Mouse (Mus musculus): ENCODE data around the gene Plekha4. TPM values are rescaled to one million over a fixed set of nuclear protein-coding genes. Genes with fewer than 3 reads are reported as not detected.

Gene Plekha4
- total RNA-seq, 2 experiments from 2014 or later: 0.80 to 0.94 TPM

DNA sequence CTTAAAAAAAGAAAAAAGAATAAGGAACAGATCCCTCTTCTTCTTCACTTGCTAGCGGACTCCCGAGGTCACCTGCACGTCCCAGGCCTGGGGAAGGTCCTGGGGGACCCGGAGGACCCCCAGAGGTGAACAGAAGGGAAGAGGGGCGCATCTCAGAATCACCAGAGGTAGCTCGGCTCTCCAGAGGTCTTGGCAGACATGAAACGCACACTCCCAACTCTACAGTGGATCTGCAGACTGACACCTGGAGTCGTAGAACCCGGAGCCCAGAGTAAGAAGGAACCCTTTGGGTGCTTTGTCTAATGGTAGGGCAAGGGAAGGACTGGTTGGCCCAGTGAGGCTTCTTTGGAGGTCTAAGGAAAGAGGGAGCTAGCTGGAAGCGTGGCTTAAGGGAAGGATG lies 11.5 kb downstream of the Plekha4 start:
- DNase-seq (ENCODE audit: low spot score in 2 of 2): no peak

GRCm38 (mm10) chr7:45538163-45539041 lies 12.3 kb downstream of the Plekha4 start:
- peak; percentile 49 to 69 for DNase-seq (ENCODE audit: low spot score in 2 of 2)

GRCm38 (mm10) chr7:45539095-45539494 lies 13.0 kb downstream of the Plekha4 start:
- no peak for DNase-seq (ENCODE audit: low spot score in 2 of 2)

- DNase-seq (ENCODE audit: low spot score in 2 of 2): no peak
Measured at GRCm38 (mm10) chr7:45540213-45540612, 14.1 kb downstream of the Plekha4 start.

DNA sequence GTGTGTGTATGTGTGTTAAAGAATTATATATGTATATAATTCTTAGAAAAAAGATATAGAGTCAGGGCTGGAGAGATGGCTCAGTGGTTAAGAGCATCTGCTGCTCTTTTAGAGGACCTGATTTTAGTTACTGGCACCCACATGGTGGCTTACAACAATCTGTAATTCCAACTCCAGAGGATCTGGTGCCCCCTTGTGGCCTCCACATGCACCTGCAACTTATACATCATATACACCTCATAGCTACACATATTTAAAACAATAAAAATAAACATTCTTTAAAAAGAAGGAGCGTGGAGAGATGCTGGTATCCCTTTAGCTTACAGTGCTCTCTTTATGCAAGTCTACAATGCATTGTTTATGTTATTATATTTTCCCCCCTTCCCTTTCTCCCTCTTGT lies 18.4 kb downstream of the Plekha4 start:
- DNase-seq (ENCODE audit: low spot score in 2 of 2): no peak

DNA sequence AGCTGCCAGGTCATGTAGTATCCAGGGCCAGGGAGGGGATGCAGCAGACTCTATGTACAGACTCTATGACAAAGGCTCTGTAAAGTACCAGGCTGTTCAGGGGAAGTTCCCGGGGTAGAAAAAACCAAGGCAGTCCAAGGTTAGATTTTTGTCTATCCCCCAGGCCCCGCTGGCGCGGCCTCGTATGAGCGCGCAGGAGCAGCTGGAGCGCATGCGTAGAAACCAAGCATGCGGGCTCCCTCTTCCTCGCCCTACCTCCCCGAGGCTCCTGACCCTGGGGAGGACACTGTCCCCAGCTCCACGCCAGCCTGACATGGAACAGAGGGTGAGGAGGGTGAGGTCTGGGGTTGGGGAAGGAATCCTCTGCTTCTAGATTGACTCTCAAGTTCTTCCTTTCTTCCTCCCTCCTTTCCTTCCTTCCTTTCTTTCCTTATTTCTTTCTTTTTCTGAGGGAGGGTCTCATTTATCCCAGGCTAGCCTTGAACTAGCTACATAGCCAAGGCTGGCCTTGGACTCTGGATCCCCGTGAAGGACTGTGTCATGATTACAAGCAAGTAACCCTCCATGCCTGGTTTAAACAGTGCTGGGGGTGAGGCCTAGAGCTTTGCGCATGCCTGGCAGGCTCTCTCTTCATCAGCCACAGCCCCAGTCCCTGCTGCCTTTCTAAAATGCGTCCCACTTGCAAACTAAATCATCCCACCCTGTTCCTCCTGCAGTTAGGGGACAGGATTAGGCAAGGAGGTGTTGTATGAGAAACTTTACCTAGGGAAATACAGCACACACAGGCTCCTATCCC lies 23.7 kb downstream of the Plekha4 start:
- no peak for DNase-seq (ENCODE audit: low spot score in 2 of 2)

GRCm38 (mm10) chr7:45550821-45551511 lies 24.8 kb downstream of the Plekha4 start:
- no peak for DNase-seq (ENCODE audit: low spot score in 2 of 2)

GRCm38 (mm10) chr7:45551512-45551883 lies 25.4 kb downstream of the Plekha4 start:
- no peak for DNase-seq (ENCODE audit: low spot score in 2 of 2)

GRCm38 (mm10) chr7:45553519-45553918 lies 27.4 kb downstream of the Plekha4 start:
- DNase-seq (ENCODE audit: low spot score in 2 of 2): no peak

GRCm38 (mm10) chr7:45553990-45554389 lies 27.9 kb downstream of the Plekha4 start:
- DNase-seq (ENCODE audit: low spot score in 2 of 2): no peak

DNA sequence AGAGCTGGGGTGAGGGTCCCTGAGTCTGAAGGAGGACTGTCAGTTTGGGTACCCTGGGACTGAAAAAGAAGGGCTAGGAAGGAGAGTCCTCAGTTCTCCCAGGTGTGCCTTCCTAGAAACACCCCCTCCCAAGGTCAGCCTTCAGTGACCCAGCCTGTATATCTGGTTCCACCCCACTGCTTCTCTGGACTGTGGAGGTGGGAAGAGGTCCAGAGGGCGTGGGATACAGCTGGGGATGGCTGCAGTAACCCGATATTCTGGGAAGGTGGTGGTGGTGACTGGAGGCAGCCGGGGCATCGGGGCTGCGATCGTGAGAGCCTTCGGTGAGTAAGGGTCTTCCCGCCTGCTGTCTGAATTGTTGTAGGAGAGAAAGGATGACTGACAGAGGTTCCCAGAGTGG lies 28.6 kb downstream of the Plekha4 start, which contains the start of gene Hsd17b14:
Gene Hsd17b14 (plus strand): TSS at position 150 of the 400 bp plus-strand sequence.
- no peak for DNase-seq (ENCODE audit: low spot score in 2 of 2)

GRCm38 (mm10) chr7:45555787-45556186 lies 29.7 kb downstream of the Plekha4 start:
- peak; percentile 75 to 78 for DNase-seq (ENCODE audit: low spot score in 2 of 2)

DNA sequence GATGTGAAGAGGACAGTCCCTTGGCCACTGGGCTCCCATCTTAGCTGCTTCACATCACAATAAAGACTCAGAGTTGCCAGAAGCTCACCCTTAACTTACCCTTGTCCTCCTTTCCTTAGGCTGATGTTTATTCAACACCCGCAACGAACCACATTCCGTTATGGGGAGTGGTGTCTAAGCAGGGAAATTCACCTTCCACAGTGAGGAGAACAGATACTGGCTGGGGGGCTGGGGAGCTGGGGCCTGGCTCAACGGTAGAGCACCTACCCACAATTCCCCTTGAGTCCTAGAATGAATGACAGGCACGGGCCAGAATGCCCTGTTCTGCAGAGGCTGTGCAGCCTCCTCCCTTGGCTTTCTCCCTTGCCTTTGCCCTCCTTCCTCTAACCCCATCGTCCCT lies 32.8 kb downstream of the Plekha4 start:
- no peak for DNase-seq (ENCODE audit: low spot score in 2 of 2)

GRCm38 (mm10) chr7:45560241-45560640 lies 34.1 kb downstream of the Plekha4 start:
- DNase-seq (ENCODE audit: low spot score in 2 of 2): no peak

DNA sequence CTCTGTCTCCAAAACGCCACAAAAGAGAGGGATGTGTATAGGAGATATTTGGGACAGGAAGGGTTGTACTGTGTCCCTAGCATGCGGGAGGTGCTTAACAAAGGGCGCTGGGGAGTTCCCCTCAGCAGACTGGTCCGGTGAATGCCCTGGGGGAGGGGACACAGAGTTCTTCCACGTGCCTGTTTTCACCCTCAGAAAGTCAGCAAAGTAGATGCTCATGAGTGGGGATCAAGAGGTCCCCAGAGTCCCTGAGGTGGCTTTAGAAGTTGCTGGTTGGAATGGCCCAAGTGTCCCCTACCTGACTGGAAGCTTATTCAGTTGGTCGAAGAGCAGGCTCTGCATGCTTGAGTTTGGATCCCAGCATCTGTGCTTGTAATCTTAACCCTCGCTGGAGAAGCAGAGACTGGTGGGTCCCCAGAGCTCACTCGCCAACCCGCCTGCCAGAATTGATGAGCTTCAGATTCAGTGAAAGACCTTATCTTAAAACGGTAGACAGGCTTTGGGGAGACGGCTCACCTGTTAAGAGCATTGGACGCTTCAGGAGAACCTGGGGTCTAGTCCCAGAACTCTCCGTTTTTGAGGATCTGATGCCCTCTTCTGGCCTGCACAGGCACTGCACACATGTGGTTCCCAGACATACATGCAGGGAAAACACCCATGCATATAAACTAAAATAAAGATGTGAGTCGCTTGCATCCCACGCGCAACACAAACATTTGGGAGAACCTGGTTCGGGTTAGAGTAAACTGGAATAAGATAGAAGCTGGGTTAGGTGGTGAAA lies 34.9 kb downstream of the Plekha4 start:
- peak; percentile 86 to 87 for DNase-seq (ENCODE audit: low spot score in 2 of 2)

DNA sequence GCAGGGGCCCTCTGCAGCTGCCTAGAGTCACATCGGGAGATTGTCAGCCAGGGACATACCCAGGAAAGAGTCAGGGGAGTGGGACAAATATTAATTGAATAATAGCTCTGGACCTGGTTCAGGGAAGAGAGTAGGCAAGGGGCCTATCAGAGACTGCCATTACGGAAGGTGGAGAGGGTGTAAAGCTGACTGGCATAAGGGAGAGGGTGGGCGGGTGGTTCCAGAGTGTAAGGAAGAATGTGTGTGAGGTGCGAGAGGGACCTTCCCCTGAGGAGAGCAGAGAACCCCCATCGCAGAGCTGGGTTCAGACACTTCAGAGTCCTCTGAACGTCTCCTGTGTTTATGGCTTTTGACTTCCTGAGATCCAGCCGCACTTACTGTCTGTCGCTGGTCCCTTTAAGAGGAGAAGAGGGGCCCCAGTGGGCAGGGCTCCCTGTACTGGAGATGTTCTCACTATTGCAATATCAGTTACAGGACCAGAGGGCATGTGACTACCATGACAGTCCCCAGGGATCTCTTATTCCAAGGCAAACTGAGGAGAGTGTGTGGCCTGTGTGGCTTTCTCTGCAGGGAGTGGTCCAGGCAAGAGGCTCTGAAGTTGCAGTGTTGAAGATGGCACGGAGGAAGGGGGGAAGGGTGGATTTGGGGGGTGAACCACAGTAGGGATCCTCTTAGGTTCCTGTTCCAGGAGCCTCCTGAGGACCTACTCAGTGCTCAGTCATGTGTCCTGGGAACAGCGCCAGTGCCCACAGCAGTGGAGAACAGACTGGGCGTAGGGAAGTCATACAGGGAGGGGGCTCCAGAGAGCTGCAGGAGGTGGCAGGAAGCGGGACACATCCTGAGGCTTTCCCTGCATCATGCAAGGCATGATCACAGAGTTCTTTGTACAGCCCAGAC lies 35.7 kb downstream of the Plekha4 start:
- DNase-seq (ENCODE audit: low spot score in 2 of 2): no peak

- DNase-seq (ENCODE audit: low spot score in 2 of 2): no peak
Measured at GRCm38 (mm10) chr7:45564811-45565210, 38.7 kb downstream of the Plekha4 start.

- DNase-seq (ENCODE audit: low spot score in 2 of 2): no peak
Measured at GRCm38 (mm10) chr7:45565446-45565845, 39.3 kb downstream of the Plekha4 start.

DNA sequence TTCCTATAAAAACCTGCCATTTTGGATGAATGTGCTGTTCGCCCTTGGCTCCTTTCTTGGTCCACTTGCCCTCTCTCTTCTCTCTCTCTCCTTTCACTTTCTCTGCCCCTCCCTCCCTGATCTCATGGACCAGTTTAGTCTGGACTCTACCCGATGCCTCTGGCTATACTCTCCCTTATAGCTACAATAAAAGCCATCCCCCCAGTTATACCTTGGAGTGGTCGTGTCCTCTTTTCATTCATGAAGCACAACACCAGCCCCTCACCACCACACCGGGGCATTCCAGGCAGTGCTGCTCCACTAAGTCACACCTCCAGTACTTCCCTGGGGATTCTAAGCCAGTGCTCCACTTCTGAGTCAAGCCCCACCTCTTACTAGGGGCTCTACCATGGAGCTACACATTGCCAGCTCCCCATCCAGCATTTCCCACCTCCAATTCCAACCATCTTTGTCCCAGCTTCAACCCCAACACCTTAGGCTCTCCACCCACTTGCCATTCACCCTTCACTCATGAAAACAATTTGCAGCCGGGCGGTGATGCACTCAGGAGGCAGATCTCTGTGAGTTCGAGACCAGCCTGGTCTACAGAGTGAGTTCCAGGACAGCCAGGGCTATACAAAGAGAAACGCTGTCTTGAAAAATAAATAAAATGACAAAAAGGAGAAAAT lies 41.1 kb downstream of the Plekha4 start:
- no peak for DNase-seq (ENCODE audit: low spot score in 2 of 2)
